Mouse (Mus musculus) heart, embryonic 13.5 days (tissue): ENCODE data around the gene Gngt2. TPM values are rescaled to one million over a fixed set of nuclear protein-coding genes. Genes with fewer than 3 reads are reported as not detected.

Source experiments
- ATAC-seq: fragments of 200-750 bp; cut with Nextera tagmentation; 2 replicates; pipeline ENCODE4 v1.8.0; 2017; ENCODE audit warnings: moderate TSS enrichment; ENCODE audit not compliant: insufficient number of reproducible peaks, low FRiP score, low TSS enrichment; ENCODE audit errors: extremely low read depth
- H3K27ac ChIP-seq: fragments of 300-500 bp; sonication (generic); replicated peaks from 2 replicates; pipeline ENCODE4 v1.5.1; 2015; ENCODE audit warnings: moderate library complexity, mild to moderate bottlenecking, inconsistent platforms
- H3K27me3 ChIP-seq: fragments of 300-500 bp; sonication (generic); replicated peaks from 2 replicates; pipeline ENCODE4 v1.6.1; 2015; ENCODE audit warnings: mild to moderate bottlenecking, inconsistent platforms
- H3K36me3 ChIP-seq: fragments of 300-500 bp; sonication (generic); 2 replicates; pipeline ENCODE4 v1.6.1; 2015; ENCODE audit warnings: mild to moderate bottlenecking, inconsistent platforms
- H3K4me1 ChIP-seq: fragments of 300-500 bp; sonication (generic); 2 replicates; pipeline ENCODE4 v1.6.1; 2015; ENCODE audit warnings: inconsistent platforms
- H3K4me2 ChIP-seq: fragments of 300-500 bp; sonication (generic); 2 replicates; pipeline ENCODE4 v1.6.1; 2015; ENCODE audit warnings: inconsistent platforms, mild to moderate bottlenecking, moderate library complexity
- H3K4me3 ChIP-seq: fragments of 300-500 bp; sonication (generic); 2 replicates; pipeline ENCODE4 v1.5.1; 2015; ENCODE audit warnings: moderate library complexity, mild to moderate bottlenecking, inconsistent platforms
- H3K9ac ChIP-seq: fragments of 300-500 bp; sonication (generic); 2 replicates; pipeline ENCODE4 v1.6.1; 2015; ENCODE audit warnings: inconsistent platforms, mild to moderate bottlenecking, moderate library complexity
- H3K9me3 ChIP-seq: fragments of 300-500 bp; sonication (generic); 2 replicates; pipeline ENCODE4 v1.6.1; 2016; ENCODE audit warnings: inconsistent platforms
- WGBS: fragments of 180-500 bp; shearing (Covaris S2); methylation state at CpG from one replicate; pipeline ENCODE4 v1.1.7; 2015; ENCODE audit warnings: mixed read lengths; 5-methylcytosine and 5-hydroxymethylcytosine counted together
- polyA plus RNA-seq: library from polyadenylated mRNA; unstranded; fragments of >200 nt; fragmentation: Nextera tagmentation; extraction: Ambion mirVana; gene quantifications from 2 replicates; pipeline ENCODE4 v1.2.1, GENCODE M21; 2015

Gngt2 gene
- polyA plus RNA-seq, 1 experiment from 2014 or later, result 36.6 TPM

DNA sequence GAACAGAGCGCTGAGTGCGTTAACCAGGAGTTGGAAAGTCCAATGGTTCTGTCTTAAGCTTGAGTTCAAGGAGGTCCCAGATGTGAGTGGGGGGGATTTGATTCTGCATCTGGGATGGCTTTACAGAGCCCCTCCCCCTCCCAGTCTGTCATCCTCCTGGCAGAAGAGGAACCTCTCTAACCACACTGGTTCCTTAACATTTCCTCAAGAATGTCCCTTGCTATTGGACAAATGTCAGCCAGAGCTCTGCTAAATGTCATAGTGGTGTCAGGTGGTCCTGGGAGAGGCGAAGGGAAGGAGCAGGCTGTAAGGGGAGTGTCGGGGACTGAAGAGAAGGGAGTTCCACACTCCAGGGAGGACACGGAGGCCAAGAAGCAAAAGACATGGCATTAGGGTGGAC lies 5.9 kb downstream of the Gngt2 start:
- Histone ChIP-seq H3K9ac (0 out of 2 replicates have a peak overlapping the region, but pooled peaks have one; percentile 48), H3K4me2 (peak overlapping the region; percentile 64), H3K9me3 (no peaks in the 10 kb centered on the region), H3K4me3 (peak overlapping the region; percentile 54), H3K4me1 (peaks cover 21% of the 10 kb centered on the region), H3K36me3 (no peaks in the 10 kb centered on the region), H3K27me3 (peaks cover 29% of the 10 kb centered on the region; the same call in 1 of the 2 replicates), H3K27ac (peak overlapping the region; percentile 85)
- WGBS, result 45% methylated on average over 5 of the region's 5 CpGs
- ATAC-seq, result no peak

- peak overlapping the region; percentile 48 for H3K9ac ChIP-seq
- no peaks in the 10 kb centered on the region for H3K36me3 ChIP-seq
- H3K27me3 ChIP-seq, result peaks cover 29% of the 10 kb centered on the region; the same call in 1 of the 2 replicates
- H3K4me3 ChIP-seq, result peak overlapping the region; percentile 37
- peak overlapping the region; percentile 64 for H3K4me2 ChIP-seq
- ATAC-seq, result no peak
- WGBS, result 41% methylated on average over 6 of the region's 6 CpGs
- H3K4me1 ChIP-seq, result peaks cover 16% of the 10 kb centered on the region
- no peaks in the 10 kb centered on the region for H3K9me3 ChIP-seq
- peak overlapping the region; percentile 85 for H3K27ac ChIP-seq
These were observed 6.5 kb downstream of the Gngt2 start for GRCm38 (mm10) chr11:95843421-95843950.

GRCm38 (mm10) chr11:95844935-95845334 lies 7.9 kb downstream of the Gngt2 start:
- WGBS, result 57% methylated on average over 4 of the region's 4 CpGs
- Histone ChIP-seq H3K4me3 (peak overlapping the region; percentile 37; the same call in 1 of the 2 replicates), H3K36me3 (no peaks in the 10 kb centered on the region), H3K27me3 (peaks cover 29% of the 10 kb centered on the region; the same call in 1 of the 2 replicates), H3K4me2 (peak overlapping the region; percentile 64), H3K27ac (no peak overlapping the region), H3K4me1 (peaks cover 16% of the 10 kb centered on the region), H3K9ac (no peak overlapping the region), H3K9me3 (no peaks in the 10 kb centered on the region)
- ATAC-seq, result no peak

GRCm38 (mm10) chr11:95850898-95851297 lies 13.9 kb downstream of the Gngt2 start:
- WGBS, result 65% methylated on average over 2 of the region's 2 CpGs
- Histone ChIP-seq H3K9ac (no peak overlapping the region), H3K9me3 (no peaks in the 10 kb centered on the region), H3K27ac (no peak overlapping the region), H3K4me1 (no peaks in the 10 kb centered on the region), H3K4me2 (no peak overlapping the region), H3K27me3 (peaks cover 2% of the 10 kb centered on the region; the same call in 1 of the 2 replicates), H3K4me3 (no peak overlapping the region), H3K36me3 (no peaks in the 10 kb centered on the region)
- ATAC-seq, result no peak

- no peak overlapping the region for H3K27ac ChIP-seq
- peaks cover 2% of the 10 kb centered on the region; the same call in 1 of the 2 replicates for H3K27me3 ChIP-seq
- H3K4me3 ChIP-seq, result no peak overlapping the region
- H3K9ac ChIP-seq, result no peak overlapping the region
- ATAC-seq, result no peak
- H3K4me2 ChIP-seq, result no peak overlapping the region
- H3K36me3 ChIP-seq, result no peaks in the 10 kb centered on the region
- H3K9me3 ChIP-seq, result no peaks in the 10 kb centered on the region
- peaks cover 7% of the 10 kb centered on the region; the same call in 1 of the 2 replicates for H3K4me1 ChIP-seq
- WGBS, result 38% methylated on average over 5 of the region's 5 CpGs
These were observed 16.7 kb downstream of the Gngt2 start for GRCm38 (mm10) chr11:95853684-95854083.

- H3K27me3 ChIP-seq, result no peaks in the 10 kb centered on the region
- 80% methylated on average over 4 of the region's 4 CpGs for WGBS
- H3K9ac ChIP-seq, result peak overlapping the region; percentile 87; the same call in 1 of the 2 replicates
- no peak overlapping the region for H3K27ac ChIP-seq
- no peak overlapping the region for H3K4me3 ChIP-seq
- H3K9me3 ChIP-seq, result no peaks in the 10 kb centered on the region
- no peak for ATAC-seq
- H3K4me1 ChIP-seq, result peaks cover 15% of the 10 kb centered on the region
- peak overlapping the region; percentile 94; the same call in 1 of the 2 replicates for H3K4me2 ChIP-seq
- H3K36me3 ChIP-seq, result no peaks in the 10 kb centered on the region
These were observed 20.3 kb downstream of the Gngt2 start for GRCm38 (mm10) chr11:95857306-95857705.

- 22% methylated on average over 21 of the region's 21 CpGs for WGBS
- Histone ChIP-seq H3K27me3 (no peaks in the 10 kb centered on the region), H3K9me3 (no peaks in the 10 kb centered on the region), H3K4me3 (peak overlapping the region; percentile 69), H3K27ac (peak overlapping the region; percentile 94), H3K4me2 (peak overlapping the region; percentile 94), H3K9ac (peak overlapping the region; percentile 87), H3K4me1 (peaks cover 15% of the 10 kb centered on the region), H3K36me3 (no peaks in the 10 kb centered on the region)
- no peak for ATAC-seq
These were observed 20.9 kb downstream of the Gngt2 start for GRCm38 (mm10) chr11:95857716-95858527.

DNA sequence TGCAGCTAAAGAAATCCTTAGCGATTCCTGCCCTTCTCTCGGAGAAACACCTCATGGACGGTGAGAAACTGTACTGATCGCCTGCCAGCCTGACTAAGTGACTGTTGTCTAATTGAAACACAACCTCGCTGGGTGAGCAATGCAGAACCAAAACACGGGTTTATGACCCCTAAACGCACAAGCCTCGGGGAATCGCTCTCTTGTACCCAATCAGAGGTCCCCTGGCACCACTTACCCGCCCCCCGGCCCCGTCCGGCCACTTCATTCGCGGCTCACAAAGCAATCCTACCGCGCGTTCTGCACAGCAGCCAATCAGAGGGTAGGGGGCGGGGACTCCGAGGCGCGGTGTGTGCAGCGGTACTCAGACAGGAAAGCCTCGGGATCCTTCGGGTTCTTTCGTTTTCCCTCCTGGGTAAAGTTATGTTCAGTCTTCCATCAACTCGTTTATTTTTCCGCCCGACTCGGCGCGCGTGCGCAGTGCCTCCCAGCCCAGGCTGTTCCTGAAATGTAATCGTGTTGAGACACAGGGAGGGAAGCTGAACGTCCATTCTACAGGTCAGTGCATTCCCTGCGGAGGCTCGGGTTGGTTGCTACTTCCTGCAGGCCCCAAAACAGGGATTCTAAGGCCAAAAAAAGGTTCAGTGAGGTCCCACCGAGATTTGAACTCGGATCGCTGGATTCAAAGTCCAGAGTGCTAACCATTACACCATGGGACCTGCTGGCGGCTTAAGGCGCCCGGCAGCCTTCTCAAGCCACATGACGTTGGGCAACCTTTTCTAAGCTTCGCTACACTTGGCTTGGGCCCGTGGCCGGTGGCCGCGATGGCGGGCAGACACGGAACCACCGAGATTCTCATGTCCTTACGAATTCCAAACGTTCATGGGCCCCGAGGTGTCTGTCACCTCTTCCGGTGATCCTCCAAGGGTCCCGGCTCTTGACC lies 21.8 kb downstream of the Gngt2 start:
- peak overlapping the region; percentile 94 for H3K4me2 ChIP-seq
- H3K27me3 ChIP-seq, result no peaks in the 10 kb centered on the region
- peak overlapping the region; percentile 87 for H3K9ac ChIP-seq
- H3K36me3 ChIP-seq, result no peaks in the 10 kb centered on the region
- H3K4me3 ChIP-seq, result peak overlapping the region; percentile 69
- H3K27ac ChIP-seq, result peak overlapping the region; percentile 94
- peak; percentile 96 for ATAC-seq
- H3K9me3 ChIP-seq, result no peaks in the 10 kb centered on the region
- peaks cover 15% of the 10 kb centered on the region for H3K4me1 ChIP-seq
- WGBS, result under 1% methylated on average over 58 of the region's 58 CpGs

GRCm38 (mm10) chr11:95859468-95859855 lies 22.4 kb downstream of the Gngt2 start:
- no peaks in the 10 kb centered on the region for H3K36me3 ChIP-seq
- ATAC-seq, result peak; percentile 47; the same call in 1 of the 2 replicates
- H3K27me3 ChIP-seq, result no peaks in the 10 kb centered on the region
- H3K4me1 ChIP-seq, result peaks cover 15% of the 10 kb centered on the region
- WGBS, result under 1% methylated on average over 35 of the region's 35 CpGs
- H3K4me2 ChIP-seq, result peak overlapping the region; percentile 94
- H3K4me3 ChIP-seq, result peak overlapping the region; percentile 69
- H3K27ac ChIP-seq, result peak overlapping the region; percentile 94
- peak overlapping the region; percentile 87 for H3K9ac ChIP-seq
- H3K9me3 ChIP-seq, result no peaks in the 10 kb centered on the region

DNA sequence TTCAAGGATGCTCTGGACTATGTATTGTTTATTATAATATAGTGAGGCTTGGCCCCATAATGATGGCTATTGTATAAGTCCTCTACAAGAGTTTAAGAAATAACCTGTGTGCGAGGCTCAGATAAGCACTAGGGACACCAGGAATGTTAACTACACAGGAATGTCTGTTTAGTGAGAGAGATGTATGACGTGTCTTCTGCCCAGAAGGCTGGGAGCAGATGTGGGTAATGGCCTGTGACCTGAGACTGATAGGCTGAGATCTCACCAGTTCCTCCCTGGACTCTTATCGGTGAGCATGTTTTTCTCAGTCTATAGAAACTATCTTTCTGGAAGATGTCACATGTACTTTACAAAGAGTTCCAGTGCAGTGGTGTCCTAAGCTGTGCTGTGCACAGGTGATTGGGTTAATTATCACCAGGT lies 23.1 kb downstream of the Gngt2 start:
- no peaks in the 10 kb centered on the region for H3K9me3 ChIP-seq
- no peaks in the 10 kb centered on the region for H3K27me3 ChIP-seq
- 12% methylated on average over 3 of the region's 3 CpGs for WGBS
- H3K4me3 ChIP-seq, result peak overlapping the region; percentile 69
- peak overlapping the region; percentile 87 for H3K9ac ChIP-seq
- peaks cover 15% of the 10 kb centered on the region for H3K4me1 ChIP-seq
- peak overlapping the region; percentile 94 for H3K4me2 ChIP-seq
- H3K36me3 ChIP-seq, result no peaks in the 10 kb centered on the region
- peak overlapping the region; percentile 94 for H3K27ac ChIP-seq
- ATAC-seq, result no peak

DNA sequence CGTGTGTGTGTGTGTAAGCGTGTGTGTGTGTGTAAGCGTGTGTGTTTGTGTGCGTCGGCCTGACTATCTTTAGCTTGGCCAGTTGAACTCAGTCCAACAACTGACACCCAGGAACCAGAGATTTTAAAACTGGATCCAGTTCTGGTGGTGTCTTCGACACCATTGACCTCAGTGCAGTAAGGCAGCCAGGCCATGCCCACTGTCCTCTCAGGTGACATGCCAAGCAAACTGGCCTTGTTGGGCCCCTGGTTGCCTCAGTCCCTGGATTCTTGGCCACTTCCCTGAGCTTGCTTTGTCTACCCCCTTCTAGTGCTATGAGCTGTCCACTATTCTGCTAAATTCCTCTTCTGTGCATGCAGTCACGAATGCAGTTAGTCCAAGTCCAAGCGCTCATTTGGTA lies 24.4 kb downstream of the Gngt2 start:
- Histone ChIP-seq H3K9ac (no peak overlapping the region), H3K36me3 (no peaks in the 10 kb centered on the region), H3K4me2 (no peak overlapping the region), H3K4me1 (peaks cover 15% of the 10 kb centered on the region), H3K9me3 (no peaks in the 10 kb centered on the region), H3K27me3 (no peaks in the 10 kb centered on the region), H3K27ac (no peak overlapping the region), H3K4me3 (no peak overlapping the region)
- 83% methylated on average over 8 of the region's 8 CpGs for WGBS
- no peak for ATAC-seq
